Mouse (Mus musculus) ES-Bruce4 (cell line): ENCODE measurements around the gene Sf3b4. TPM values are rescaled to one million over a fixed set of nuclear protein-coding genes. Genes with fewer than 3 reads are reported as not detected.
A peak's percentile ranks its signal among the peaks of the same experiment; 100 is the strongest.

Experiments
- H3K27ac ChIP-seq: 2 replicates; pipeline ENCODE4 v1.5.1; 2012; ENCODE audit warnings: low read length, inconsistent platforms; ENCODE audit not compliant: insufficient read depth
- H3K27me3 ChIP-seq: 2 replicates; pipeline ENCODE4 v1.6.1; 2012; ENCODE audit warnings: mild to moderate bottlenecking, low read length, inconsistent platforms; ENCODE audit not compliant: control insufficient read depth, poor library complexity, insufficient read depth, severe bottlenecking
- H3K36me3 ChIP-seq: 2 replicates; pipeline ENCODE4 v1.6.1; 2012; ENCODE audit warnings: inconsistent platforms, mild to moderate bottlenecking, low read length, moderate library complexity; ENCODE audit not compliant: control insufficient read depth, poor library complexity, insufficient read depth, severe bottlenecking
- H3K4me1 ChIP-seq: one replicate; pipeline ENCODE4 v1.8.1; 2011; ENCODE audit warnings: low read length; ENCODE audit not compliant: control insufficient read depth, insufficient read depth
- H3K4me3 ChIP-seq: 2 replicates; pipeline ENCODE4 v1.5.1; 2011; ENCODE audit warnings: low read depth, mild to moderate bottlenecking, low read length
- H3K9ac ChIP-seq: 2 replicates; pipeline ENCODE4 v1.6.1; 2012; ENCODE audit warnings: low read depth, mild to moderate bottlenecking, inconsistent platforms; ENCODE audit not compliant: poor library complexity, severe bottlenecking
- H3K9me3 ChIP-seq: replicated peaks from 2 replicates; pipeline ENCODE4 v1.6.1; 2012; ENCODE audit warnings: mild to moderate bottlenecking, low read length, inconsistent platforms; ENCODE audit not compliant: control insufficient read depth, poor library complexity, insufficient read depth, severe bottlenecking
- CTCF ChIP-seq: IDR thresholded peaks from one replicate; pipeline ENCODE4 v1.8.1; 2011; ENCODE audit warnings: low read depth, low read length
- EP300 ChIP-seq: IDR thresholded peaks from 2 replicates; pipeline ENCODE4 v1.6.1; 2011; ENCODE audit warnings: low read depth, low read length; ENCODE audit not compliant: insufficient read depth
- POLR2A ChIP-seq: IDR thresholded peaks from one replicate; pipeline ENCODE4 v1.8.1; 2011; ENCODE audit warnings: low read length; ENCODE audit not compliant: insufficient read depth
- polyA plus RNA-seq: library from polyadenylated mRNA; stranded (reverse); fragments of >200 nt; gene quantifications from 2 replicates; pipeline ENCODE4 v1.2.4, GENCODE M21; 2011; ENCODE audit warnings: low read depth; ENCODE audit not compliant: missing spikeins, insufficient read depth, insufficient read length

Gene Sf3b4
- 81.7 and 90.5 TPM in 2 replicates for polyA plus RNA-seq

DNA sequence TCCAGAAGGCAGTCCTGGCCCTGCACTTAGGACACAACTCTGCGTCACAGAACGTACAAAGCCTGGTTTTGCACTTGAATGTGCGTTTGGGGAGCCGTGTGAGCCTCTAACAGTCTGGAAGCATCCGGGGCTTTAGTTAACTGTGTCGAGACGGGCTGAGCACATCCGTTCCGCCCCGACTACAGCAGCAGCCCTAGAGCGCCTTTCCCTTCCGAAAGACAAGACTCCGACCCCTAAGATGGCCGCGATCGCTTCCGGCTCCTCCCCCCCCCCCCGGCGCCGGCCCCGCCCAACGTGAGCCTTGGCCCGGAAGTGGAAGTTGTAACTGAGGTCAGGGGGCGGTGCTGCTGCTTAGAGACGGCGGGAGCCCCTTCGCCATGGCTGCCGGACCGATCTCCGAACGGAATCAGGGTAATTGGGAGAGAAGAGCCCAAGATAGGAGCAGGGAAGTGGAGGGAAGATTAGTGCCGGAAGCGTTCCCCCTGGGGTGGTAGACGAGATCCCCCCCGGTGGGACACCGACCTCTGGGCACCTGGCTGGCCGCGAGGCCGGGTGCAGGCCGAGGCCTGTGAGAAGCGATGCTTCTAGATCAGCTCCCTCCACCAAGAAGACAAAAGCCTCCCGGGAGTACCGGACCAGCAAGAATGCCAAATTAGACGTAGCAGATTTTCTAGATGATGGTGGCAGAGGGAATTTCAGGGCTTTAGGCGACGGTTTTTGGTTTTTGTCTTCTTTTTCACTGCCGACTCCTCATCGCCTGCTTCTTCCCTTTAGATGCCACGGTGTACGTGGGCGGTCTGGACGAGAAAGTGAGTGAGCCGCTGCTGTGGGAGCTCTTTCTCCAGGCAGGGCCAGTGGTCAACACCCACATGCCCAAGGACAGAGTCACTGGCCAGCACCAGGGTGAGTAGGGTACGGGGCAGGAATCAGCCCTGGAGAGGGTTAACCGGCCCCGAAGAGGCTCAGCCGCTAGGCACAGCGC, at the start of gene Sf3b4:
Sf3b4 (plus strand) TSS at position 136 of the 982 bp plus-strand sequence.
- no peak for TF ChIP-seq CTCF
- TF ChIP-seq POLR2A = peak; percentile 68
- 0 out of 2 replicates have a peak, but pooled peaks have one; percentile 22 for TF ChIP-seq EP300
- Histone ChIP-seq H3K27me3 (no peaks in the 10 kb centered on the region), H3K9me3 (no peaks in the 10 kb centered on the region), H3K9ac (peak within 1 kb of the TSS; percentile 62), H3K4me3 (peak within 1 kb of the TSS; percentile 93), H3K4me1 (peaks cover 5% of the 10 kb centered on the region), H3K36me3 (peaks cover 30% of the 10 kb centered on the region), H3K27ac (peak within 1 kb of the TSS; percentile 85)

DNA sequence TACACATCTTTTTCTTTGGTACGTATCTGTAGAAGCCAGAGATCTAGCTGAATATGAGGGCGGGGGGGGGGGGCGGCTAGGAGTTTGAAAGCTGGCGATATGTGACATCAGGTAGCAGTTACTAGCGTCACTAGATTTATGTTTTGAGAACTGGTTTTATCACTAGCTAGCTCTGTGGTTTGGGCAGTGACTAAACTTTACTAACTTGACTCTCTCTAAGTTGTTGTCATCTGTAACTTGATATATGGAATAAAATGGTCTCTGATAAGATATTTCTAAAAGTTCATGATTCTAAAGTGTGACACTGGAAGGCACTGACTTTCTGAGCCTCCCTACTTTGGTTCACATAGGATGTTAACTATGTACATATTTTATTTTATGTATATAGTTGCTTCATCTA, 47.9 kb upstream of the Sf3b4 start:
- H3K9ac ChIP-seq = no peak overlapping the region
- H3K4me1 ChIP-seq = no peaks in the 10 kb centered on the region
- no peaks in the 10 kb centered on the region for H3K27me3 ChIP-seq
- H3K27ac ChIP-seq = no peak overlapping the region
- H3K4me3 ChIP-seq = no peak overlapping the region
- no peaks in the 10 kb centered on the region for H3K9me3 ChIP-seq
- no peak for TF ChIP-seq POLR2A
- TF ChIP-seq CTCF = no peak
- no peak for TF ChIP-seq EP300
- H3K36me3 ChIP-seq = no peaks in the 10 kb centered on the region

DNA sequence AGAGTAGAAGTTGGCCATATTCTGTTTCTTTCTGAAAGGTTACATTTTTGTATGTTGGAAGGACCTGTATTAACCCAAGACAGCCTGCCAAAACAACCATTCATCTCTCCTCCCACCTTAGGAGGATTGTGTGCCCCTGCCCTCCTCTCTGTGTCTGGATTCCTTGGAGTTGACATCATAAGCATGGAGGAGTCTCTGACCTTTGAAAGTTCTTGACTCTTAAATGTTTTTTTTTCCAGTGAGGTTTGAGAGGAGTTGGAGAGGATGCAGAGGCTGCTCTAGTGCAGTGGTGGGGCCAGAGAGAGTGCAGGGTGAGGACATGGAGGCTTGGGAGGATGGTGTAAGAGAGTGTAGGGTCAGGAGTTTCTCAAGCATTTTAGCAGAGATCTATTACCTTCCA, 44.0 kb upstream of the Sf3b4 start:
- no peaks in the 10 kb centered on the region for H3K27me3 ChIP-seq
- no peak overlapping the region for H3K27ac ChIP-seq
- H3K4me3 ChIP-seq = no peak overlapping the region
- H3K9ac ChIP-seq = no peak overlapping the region
- H3K36me3 ChIP-seq = no peaks in the 10 kb centered on the region
- TF ChIP-seq CTCF = no peak
- no peak for TF ChIP-seq POLR2A
- TF ChIP-seq EP300 = no peak
- H3K4me1 ChIP-seq = no peaks in the 10 kb centered on the region
- no peaks in the 10 kb centered on the region for H3K9me3 ChIP-seq

DNA sequence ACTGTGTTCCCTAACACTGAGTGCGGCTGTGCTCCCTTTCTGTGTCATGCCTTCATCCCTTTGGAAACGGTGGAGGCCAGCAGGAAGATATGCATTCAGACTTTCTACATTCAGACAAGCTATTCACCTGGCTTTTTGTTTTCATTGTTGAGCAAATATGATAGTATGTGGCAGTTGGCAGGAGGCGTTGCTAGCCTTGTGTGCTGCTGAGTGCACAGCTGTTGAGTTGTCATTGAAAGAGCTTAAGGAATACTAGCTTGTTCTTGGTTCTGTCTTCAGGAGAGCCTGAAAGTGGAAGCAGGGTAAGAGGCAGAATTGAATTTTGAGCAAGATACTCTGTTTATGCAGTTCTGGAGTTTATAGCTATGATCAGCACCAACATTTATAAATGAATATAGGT, 39.7 kb upstream of the Sf3b4 start:
- H3K27ac ChIP-seq = no peak overlapping the region
- no peak for TF ChIP-seq POLR2A
- no peak for TF ChIP-seq EP300
- no peak for TF ChIP-seq CTCF
- H3K4me1 ChIP-seq = no peaks in the 10 kb centered on the region
- H3K4me3 ChIP-seq = no peak overlapping the region
- no peaks in the 10 kb centered on the region for H3K27me3 ChIP-seq
- no peak overlapping the region for H3K9ac ChIP-seq
- no peaks in the 10 kb centered on the region; the same call in 1 of the 2 replicates for H3K36me3 ChIP-seq
- H3K9me3 ChIP-seq = no peaks in the 10 kb centered on the region

DNA sequence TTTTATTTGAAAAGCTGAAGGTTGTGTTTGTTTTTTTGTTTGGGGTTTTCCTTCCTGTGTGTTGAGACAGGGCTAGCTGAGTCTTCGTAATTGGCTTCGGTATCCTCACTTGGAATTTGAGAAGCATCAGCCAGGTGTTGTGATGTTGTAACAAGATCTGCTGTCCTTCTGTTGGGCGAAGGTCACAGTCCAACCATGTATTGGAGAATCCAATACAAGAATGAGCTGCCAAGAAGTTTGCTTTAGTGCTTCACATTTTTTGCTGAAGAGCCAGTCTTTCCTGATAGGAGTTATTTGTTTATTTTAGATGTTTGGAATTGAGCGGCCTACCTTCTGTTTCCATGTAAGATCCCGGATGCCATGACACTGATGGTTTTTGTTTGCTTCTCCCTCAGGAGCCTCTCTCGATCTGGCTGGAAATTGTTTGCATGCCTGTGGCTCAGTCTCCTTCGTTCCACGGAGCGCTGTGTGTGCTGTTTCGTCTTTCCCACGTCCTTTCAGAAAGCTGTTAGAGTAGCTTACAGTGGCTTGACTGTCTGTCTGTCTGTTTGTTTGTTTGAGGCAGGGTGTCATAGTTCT, 38.7 kb upstream of the Sf3b4 start:
- no peak overlapping the region for H3K27ac ChIP-seq
- TF ChIP-seq EP300 (no peak), CTCF (no peak), POLR2A (no peak)
- no peak overlapping the region for H3K9ac ChIP-seq
- no peaks in the 10 kb centered on the region for H3K9me3 ChIP-seq
- no peaks in the 10 kb centered on the region for H3K27me3 ChIP-seq
- H3K4me1 ChIP-seq = no peaks in the 10 kb centered on the region
- no peaks in the 10 kb centered on the region; the same call in 1 of the 2 replicates for H3K36me3 ChIP-seq
- no peak overlapping the region for H3K4me3 ChIP-seq
